ENCODE assay signal across 8 mouse cellular contexts in genomic region chr2:102399864-102400604, GRCm38 (mm10). TPM values are rescaled to one million over a fixed set of nuclear protein-coding genes. Genes with fewer than 3 reads are reported as not detected.
A peak's percentile ranks its signal among the peaks of the same experiment; 100 is the strongest.
DNase-seq lines count a peak whose midpoint lies in the region; ATAC-seq and TF ChIP-seq lines count a peak whose summit lies in the region.

No protein-coding gene starts in this region.

- TF ChIP-seq CTCF in MEL (IDR thresholded peaks at IDR 0.05 in 2 of 3, conservative IDR thresholded peaks at IDR 0.05 in 1 of 3; ENCODE audit: control insufficient read depth in 1 of 3, insufficient read depth in 1 of 3, low read depth in 2 of 3, low read length in 3 of 3, poor library complexity in 1 of 3, severe bottlenecking in 1 of 3) = no peak

- peak overlapping the region; percentile 82 for H3K9ac ChIP-seq in kidney, embryonic 15.5 days
- peak overlapping the region; percentile 89 for H3K9ac ChIP-seq in MEL (ENCODE audit: control insufficient read depth, low read depth, low read length, poor library complexity, severe bottlenecking)
- peak overlapping the region; percentile 92 for H3K9ac ChIP-seq in heart, embryonic 14.5 days (ENCODE audit: low read length)

- TF ChIP-seq RAD21 in MEL (IDR thresholded peaks at IDR 0.05; ENCODE audit: low read depth, low read length) = no peak

- 35% methylated on average over 48 of the region's 48 CpGs for WGBS in kidney, embryonic 15.5 days
- 39% methylated on average over 46 of the region's 48 CpGs for WGBS in heart, embryonic 14.5 days
- WGBS in macrophage (ENCODE audit: missing documents) = 40% methylated on average over 48 of the region's 48 CpGs

- no peak; the same call in 1 of the 2 replicates for ATAC-seq in kidney, embryonic 15.5 days (replicated peaks; ENCODE audit: low FRiP score)
- no peak; the same call in 1 of the 2 replicates for ATAC-seq in heart, embryonic 14.5 days (ENCODE audit: insufficient number of reproducible peaks, insufficient read depth, low FRiP score, low read depth)

- peak overlapping the region; percentile 65 for H3K4me2 ChIP-seq in kidney, embryonic 15.5 days
- peak overlapping the region; percentile 90 for H3K4me2 ChIP-seq in heart, embryonic 14.5 days (ENCODE audit: low read length)

- H3K79me2 ChIP-seq in MEL (ENCODE audit: control insufficient read depth, insufficient read depth, low read length, poor library complexity) (peaks cover 45% of the 10 kb centered on the region), macrophage (ENCODE audit: inconsistent target) (peaks cover 50% of the 10 kb centered on the region)

- no peak for DNase-seq in kidney, postnatal 25 days
- peak; percentile 38 for DNase-seq in MEL (ENCODE audit: low read depth, low spot score)
- DNase-seq in left cerebral cortex, postnatal 36 days (ENCODE audit: low spot score in 2 of 2) = no peak
- DNase-seq in spleen, postnatal 10 days (ENCODE audit: low spot score in 2 of 2) = no peak
- DNase-seq in embryo, embryonic 10 days (ENCODE audit: low spot score) = no peak

- intact Hi-C loops in left cerebral cortex, postnatal 36 days (cut with DNase I) = loop anchor here (2.0 to 5.0 kb wide), 2 partner anchors 51 to 213 kb away; partner anchors contain the start of gene Ldlrad3

- H3K27me3 ChIP-seq in kidney, embryonic 15.5 days = no peaks in the 10 kb centered on the region
- H3K27me3 ChIP-seq in MEL (ENCODE audit: control insufficient read depth in 1 of 2, insufficient read depth in 2 of 2, low read length in 2 of 2) = no peaks in the 10 kb centered on the region
- no peaks in the 10 kb centered on the region for H3K27me3 ChIP-seq in heart, embryonic 14.5 days (ENCODE audit: control insufficient read depth, insufficient read depth, low read length)

- no peaks in the 10 kb centered on the region for H3K9me3 ChIP-seq in kidney, embryonic 15.5 days (replicated peaks)
- no peaks in the 10 kb centered on the region for H3K9me3 ChIP-seq in MEL (replicated peaks; ENCODE audit: insufficient read depth, low read length)
- no peaks in the 10 kb centered on the region for H3K9me3 ChIP-seq in heart, embryonic 14.5 days (ENCODE audit: control insufficient read depth, low read length)

- H3K36me3 ChIP-seq in kidney, embryonic 15.5 days = no peaks in the 10 kb centered on the region
- peaks cover 0 to 44% of the 10 kb centered on the region in 2 experiments; a peak in 3 of 4 replicates for H3K36me3 ChIP-seq in MEL (ENCODE audit: control insufficient read depth in 1 of 2, insufficient read depth in 2 of 2, low read length in 2 of 2)
- no peaks in the 10 kb centered on the region for H3K36me3 ChIP-seq in heart, embryonic 14.5 days (ENCODE audit: control insufficient read depth, insufficient read depth, low read length)
- no peaks in the 10 kb centered on the region for H3K36me3 ChIP-seq in macrophage (ENCODE audit: inconsistent target)

- H3K27ac ChIP-seq in kidney, embryonic 15.5 days = peak overlapping the region; percentile 94
- H3K27ac ChIP-seq in MEL (ENCODE audit: control insufficient read depth, low read depth, low read length) = peak overlapping the region; percentile 91
- H3K27ac ChIP-seq in heart, embryonic 14.5 days (replicated peaks in 1 of 2; ENCODE audit: control insufficient read depth in 1 of 2, insufficient read depth in 1 of 2, low read depth in 2 of 2, low read length in 2 of 2) = peak overlapping the region; percentile 85 to 95
- no peak overlapping the region for H3K27ac ChIP-seq in macrophage

- TF ChIP-seq POLR2A in MEL (IDR thresholded peaks at IDR 0.05; ENCODE audit: control insufficient read depth in 1 of 2, insufficient read depth in 1 of 2, low read depth in 1 of 2, low read length in 2 of 2, poor library complexity in 1 of 2) = no peak

- TF ChIP-seq EP300 in MEL (IDR thresholded peaks at IDR 0.05; ENCODE audit: low read depth in 1 of 2, low read length in 2 of 2) = no peak

- peak overlapping the region; percentile 68 for H3K4me3 ChIP-seq in kidney, embryonic 15.5 days (replicated peaks)
- H3K4me3 ChIP-seq in MEL (ENCODE audit: control insufficient read depth in 1 of 2, insufficient read depth in 1 of 2, low read depth in 2 of 2, low read length in 2 of 2) = peak overlapping the region; percentile 67 to 71
- peak overlapping the region; percentile 72 for H3K4me3 ChIP-seq in heart, embryonic 14.5 days (ENCODE audit: control insufficient read depth in 1 of 2, insufficient read depth in 1 of 2, low read depth in 1 of 2, low read length in 2 of 2)
- H3K4me3 ChIP-seq in macrophage (ENCODE audit: inconsistent target) = peak overlapping the region; percentile 10

- H3K4me1 ChIP-seq in kidney, embryonic 15.5 days = peaks cover 24% of the 10 kb centered on the region
- H3K4me1 ChIP-seq in MEL (ENCODE audit: control insufficient read depth in 1 of 2, insufficient read depth in 2 of 2, low read length in 2 of 2) = peaks cover 28 to 29% of the 10 kb centered on the region in 2 experiments
- peaks cover 7 to 19% of the 10 kb centered on the region in 2 experiments for H3K4me1 ChIP-seq in heart, embryonic 14.5 days (ENCODE audit: control insufficient read depth in 2 of 2, insufficient read depth in 2 of 2, low read length in 2 of 2)

TF ChIP-seq in MEL, 35 proteins besides CTCF, POLR2A, EP300 and RAD21:
- TF ChIP-seq MYB (IDR thresholded peaks at IDR 0.05; ENCODE audit: low read depth, low read length) (no peak), CHD1 (IDR thresholded peaks at IDR 0.05; ENCODE audit: low read depth, low read length) (no peak), POLR2AphosphoS5 (IDR thresholded peaks at IDR 0.05; ENCODE audit: borderline replicate concordance, low read depth, low read length) (no peak), TCF12 (IDR thresholded peaks at IDR 0.05; ENCODE audit: low read depth, low read length) (0 out of 2 replicates have a peak, but pooled peaks have one; percentile 8), JUND (IDR thresholded peaks at IDR 0.05; ENCODE audit: low read depth, low read length) (no peak), UBTF (IDR thresholded peaks at IDR 0.05; ENCODE audit: borderline replicate concordance, insufficient read depth, low read depth, low read length) (no peak)
TF ChIP-seq in MEL: peak in this region for 1.

RNA-seq across cellular contexts. Expression of gene Trim44, which starts 7.6 kb away (rescaled TPM):
- 27.3 and 29.0 TPM in 2 replicates for polyA plus RNA-seq in kidney, embryonic 15.5 days (2015; fragmentation: Nextera tagmentation; extraction: Ambion mirVana)
- total RNA-seq in MEL (2012; rRNA removed) = 19.2 and 21.7 TPM in 2 replicates
- polyA plus RNA-seq in MEL (2012; ENCODE audit: insufficient read depth in 1 of 2, insufficient read length in 2 of 2, low read depth in 1 of 2, low replicate concordance in 2 of 2, missing spikeins in 1 of 2) (10 to 100 TPM; 49.1 to 55.3 TPM), macrophage (2018) (22.0 to 40.5 TPM (median 37.0 TPM) in 3 replicates)
- 33.0 and 35.0 TPM in 2 replicates for polyA plus RNA-seq in heart, embryonic 14.5 days (2014; fragmentation: Nextera tagmentation; extraction: Ambion mirVana)
- 10 to 100 TPM; 12.3 to 68.1 (median 40.0) TPM for total RNA-seq in macrophage (2018; cell fraction: chromatin; rRNA removed)
- total RNA-seq in macrophage (2018; cell fraction: cytosol; rRNA removed) = 10 to 100 TPM; 24.0 to 36.6 (median 30.0) TPM
- 10 to 100 TPM; 16.9 to 73.6 (median 45.3) TPM for total RNA-seq in macrophage (2018; cell fraction: nucleus; rRNA removed)
- 100 to 1,000 TPM; 173 to 177 TPM for total RNA-seq in left cerebral cortex, postnatal 36 days (2021)

RNA-seq across cellular contexts. Expression of gene Fjx1, which starts 52.3 kb away (rescaled TPM):
- 11.1 and 11.3 TPM in 2 replicates for polyA plus RNA-seq in kidney, embryonic 15.5 days (2015; fragmentation: Nextera tagmentation; extraction: Ambion mirVana)
- total RNA-seq in MEL (2012; rRNA removed) = not detected in 2 replicates
- polyA plus RNA-seq in MEL (2012; ENCODE audit: insufficient read depth in 1 of 2, insufficient read length in 2 of 2, low read depth in 1 of 2, low replicate concordance in 2 of 2, missing spikeins in 1 of 2) (not detected), macrophage (2018) (not detected in 3 replicates)
- 1.8 and 2.3 TPM in 2 replicates for polyA plus RNA-seq in heart, embryonic 14.5 days (2014; fragmentation: Nextera tagmentation; extraction: Ambion mirVana)
- under 1 TPM in 4 of 26 experiments, not detected in 22; 0.37 to 0.92 (median 0.54) TPM for total RNA-seq in macrophage (2018; cell fraction: chromatin; rRNA removed)
- total RNA-seq in macrophage (2018; cell fraction: cytosol; rRNA removed) = under 1 TPM in 8 of 26 experiments, not detected in 18; 0.03 to 0.94 (median 0.20) TPM
- total RNA-seq in macrophage (2018; cell fraction: nucleus; rRNA removed) = under 1 TPM in 7 of 26 experiments, not detected in 19; 0.29 to 0.68 (median 0.45) TPM
- 10 to 100 TPM; 57.1 to 76.9 TPM for total RNA-seq in left cerebral cortex, postnatal 36 days (2021)

Comparison
In these comparisons a context has a peak if more than half of its experiments do, and no peak if none do; other contexts are left out.
1. H3K4me3 ChIP-seq: peak in every context shown above with its lines; median percentile 72 in heart, embryonic 14.5 days; 69 in MEL; 68 in kidney, embryonic 15.5 days; 10 in macrophage.